Mouse (Mus musculus): ENCODE measurements around the gene Pip5k1b.

DNA sequence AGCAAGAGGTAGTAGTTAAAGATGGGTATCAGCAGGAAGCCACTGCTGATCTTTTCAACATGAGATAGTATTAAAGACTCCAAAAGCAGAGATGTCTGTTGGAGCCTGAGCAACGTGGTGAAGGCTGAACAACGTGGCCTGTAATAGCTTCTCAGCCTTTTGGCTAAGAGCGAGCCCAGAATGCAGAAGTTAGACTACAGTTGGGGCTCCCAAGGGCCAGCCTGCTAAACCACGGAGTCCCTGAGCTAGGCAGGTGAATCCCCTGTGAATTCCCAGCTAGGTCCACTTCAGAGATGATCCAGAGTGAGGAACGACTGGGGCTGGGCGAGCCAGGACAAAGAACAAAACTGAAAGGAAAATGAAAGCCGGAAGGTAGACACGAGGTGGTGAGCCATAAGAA lies 104.9 kb downstream of the Pip5k1b start:
- TF ChIP-seq CTCF (IDR thresholded peaks at IDR 0.05; ENCODE audit: borderline replicate concordance, extremely low read depth, insufficient read depth, insufficient read length) (no peak), POLR2A (IDR thresholded peaks at IDR 0.05; ENCODE audit: borderline replicate concordance, extremely low read depth, insufficient read depth, insufficient read length, poor library complexity, severe bottlenecking) (no peak)

All from brain, embryonic 14.5 days (tissue).